Mouse (Mus musculus): Measurements from ENCODE around the gene F13a1.

The F13a1 gene

DNA sequence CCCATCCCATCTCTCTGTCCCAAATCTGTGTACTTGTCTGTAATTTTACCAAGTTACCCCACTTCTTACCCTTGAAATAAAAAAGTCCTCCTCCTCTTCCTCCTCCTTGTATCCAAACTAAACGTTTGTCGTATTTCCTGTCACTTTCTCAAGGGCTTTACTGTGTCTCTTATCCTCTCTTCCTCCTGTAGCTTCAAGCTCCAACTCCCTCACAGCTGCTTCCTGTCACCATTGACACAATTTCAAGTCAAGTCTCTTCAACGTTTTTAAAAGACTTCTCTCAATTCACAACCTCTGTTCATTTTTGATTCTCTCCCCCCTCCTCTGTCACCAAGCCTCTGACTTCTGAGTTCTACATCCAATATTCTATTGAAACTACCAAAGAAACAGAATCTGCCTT is at the start of gene F13a1:
Gene F13a1 (minus strand): TSS at position 119 of the 400 bp plus-strand sequence.
- no peak for DNase-seq (ENCODE audit: low spot score)

DNA sequence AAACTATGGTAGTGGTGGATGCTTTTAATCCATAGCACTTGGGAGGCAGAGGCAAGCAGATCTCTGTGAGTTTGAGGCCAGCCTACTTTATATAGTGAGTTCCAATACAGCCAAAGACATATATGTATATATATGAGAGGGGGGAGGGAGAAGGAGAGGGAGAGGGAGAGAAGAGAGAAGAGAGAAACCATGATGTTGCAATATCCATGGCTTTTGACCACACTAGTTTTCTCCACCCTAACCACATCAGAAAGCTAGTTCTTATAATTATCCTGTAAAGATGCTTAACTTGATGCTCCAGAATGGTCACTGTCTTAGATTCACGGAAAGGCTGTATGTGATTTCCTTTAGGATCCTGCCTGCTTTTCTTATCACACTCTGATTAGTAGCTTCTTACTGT is 41.6 kb upstream of the F13a1 start:
- DNase-seq (ENCODE audit: low spot score): no peak

GRCm38 (mm10) chr13:37089104-37089503 is 39.1 kb upstream of the F13a1 start:
- DNase-seq (ENCODE audit: low spot score): no peak

DNA sequence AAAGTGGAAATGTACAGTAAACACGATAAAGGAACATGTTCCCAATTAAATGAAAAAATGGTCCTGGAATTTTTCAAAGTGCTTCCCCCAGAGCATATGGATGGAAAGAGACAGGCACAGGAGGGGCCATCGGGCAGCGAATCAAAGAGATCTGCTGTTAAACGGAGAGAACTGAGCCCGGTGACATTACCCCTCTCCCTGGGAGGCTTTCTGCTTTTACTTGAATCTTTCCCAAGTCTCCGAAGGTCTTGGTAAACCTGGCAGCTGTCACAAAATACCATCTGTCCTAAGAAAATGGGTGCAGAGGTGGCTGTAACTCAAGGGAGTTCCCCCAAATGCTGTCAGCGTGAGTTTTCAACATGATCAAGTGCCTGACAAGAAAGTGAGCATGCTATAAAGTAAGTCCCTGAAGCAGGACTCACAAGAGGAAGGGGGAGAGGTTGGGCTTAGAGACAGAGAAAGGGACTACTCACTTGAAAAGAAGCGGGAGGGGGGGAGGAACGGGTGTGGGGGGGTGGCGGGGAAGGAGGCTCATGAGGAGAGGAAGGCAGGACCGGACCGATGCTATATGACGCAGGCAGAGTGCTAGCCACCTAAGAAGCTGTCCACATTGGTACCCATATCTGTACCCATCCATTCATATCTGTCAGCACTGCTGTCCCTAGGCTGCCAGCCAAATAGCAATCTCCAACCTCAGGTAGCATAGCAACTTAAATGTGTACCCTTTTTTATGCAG is 31.6 kb upstream of the F13a1 start:
- no peak for DNase-seq (ENCODE audit: low spot score)

DNA sequence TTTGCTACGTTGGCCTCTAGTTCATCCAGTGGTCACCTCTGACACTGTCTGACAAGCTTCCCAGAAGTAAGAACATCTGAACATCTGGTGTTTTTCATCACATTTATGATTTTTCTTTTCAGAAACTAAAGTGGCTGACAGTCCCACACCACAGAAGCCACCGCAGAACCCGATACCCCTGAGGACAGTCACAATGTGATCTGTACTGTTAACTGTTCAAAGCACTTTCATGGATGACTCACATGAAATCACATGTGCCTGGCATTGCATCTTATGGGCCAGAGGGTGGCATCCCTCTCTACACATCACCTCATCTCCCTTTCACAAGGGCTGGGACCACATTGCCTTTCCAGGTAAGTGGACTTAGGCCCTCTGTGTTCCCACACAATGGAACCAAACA is 21.3 kb upstream of the F13a1 start:
- DNase-seq (ENCODE audit: low spot score): no peak

DNA sequence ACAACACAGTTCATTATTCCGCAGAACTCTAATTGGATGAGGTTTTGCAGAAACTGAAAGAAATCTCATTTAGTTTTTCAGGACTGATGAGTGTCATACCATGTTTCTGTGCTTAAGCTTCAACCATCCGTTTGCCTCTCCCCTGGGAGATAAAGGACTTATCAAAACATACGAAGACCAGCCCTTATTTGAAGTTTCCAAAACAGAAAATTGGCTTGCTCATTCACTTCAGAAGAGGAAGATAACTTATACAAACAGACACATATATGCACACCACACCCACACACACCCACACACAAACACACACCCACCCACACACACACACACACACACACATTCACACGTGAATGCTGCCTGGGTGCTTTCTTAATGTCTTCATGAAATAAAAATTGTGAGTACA is 20.8 kb upstream of the F13a1 start:
- DNase-seq (ENCODE audit: low spot score): no peak

- DNase-seq (ENCODE audit: low spot score): no peak
Measured at GRCm38 (mm10) chr13:37060810-37061209, 10.8 kb upstream of the F13a1 start.

DNA sequence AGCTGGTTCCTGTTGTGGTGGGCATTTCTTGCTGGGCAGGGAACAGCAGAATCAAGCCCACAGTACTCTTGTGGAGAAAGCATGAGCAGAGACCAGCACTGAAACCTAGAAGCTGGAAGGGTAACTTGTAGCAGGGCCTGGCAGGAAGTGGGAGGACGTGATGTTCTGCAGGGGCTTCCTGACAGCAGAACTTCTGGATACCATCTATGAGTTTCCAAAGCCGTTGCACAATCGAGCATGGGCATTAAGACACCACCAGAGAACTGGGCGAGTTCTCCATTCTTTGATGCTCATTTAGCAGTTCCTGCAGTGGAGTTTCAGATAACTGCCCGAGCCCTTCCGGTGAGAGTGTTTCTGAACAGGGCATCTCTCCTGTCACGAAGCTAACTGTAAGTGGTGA is 6.6 kb upstream of the F13a1 start:
- DNase-seq (ENCODE audit: low spot score): no peak

GRCm38 (mm10) chr13:37049631-37050030 is 413 bp downstream of the F13a1 start:
- DNase-seq (ENCODE audit: low spot score): no peak

DNA sequence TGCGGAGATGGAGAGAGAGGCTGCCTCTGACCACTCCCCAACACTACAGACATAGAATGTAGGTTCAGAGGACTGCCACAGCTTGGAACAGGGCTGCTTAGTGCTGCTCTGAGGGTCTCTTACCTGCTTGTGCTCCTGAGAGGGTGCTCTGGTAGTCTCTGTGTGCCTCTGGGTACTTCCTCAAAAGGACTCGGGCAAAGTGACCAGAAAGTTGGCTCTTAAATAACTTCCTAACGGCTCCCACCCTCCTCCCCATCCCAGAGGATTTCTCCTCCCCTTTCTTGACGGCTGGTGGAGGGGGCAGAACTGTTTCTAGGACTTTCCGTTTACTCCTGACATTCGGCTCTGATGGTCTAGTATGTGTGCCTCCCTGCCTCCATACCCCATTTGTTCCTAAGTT is 1.0 kb downstream of the F13a1 start:
- DNase-seq (ENCODE audit: low spot score): no peak

DNA sequence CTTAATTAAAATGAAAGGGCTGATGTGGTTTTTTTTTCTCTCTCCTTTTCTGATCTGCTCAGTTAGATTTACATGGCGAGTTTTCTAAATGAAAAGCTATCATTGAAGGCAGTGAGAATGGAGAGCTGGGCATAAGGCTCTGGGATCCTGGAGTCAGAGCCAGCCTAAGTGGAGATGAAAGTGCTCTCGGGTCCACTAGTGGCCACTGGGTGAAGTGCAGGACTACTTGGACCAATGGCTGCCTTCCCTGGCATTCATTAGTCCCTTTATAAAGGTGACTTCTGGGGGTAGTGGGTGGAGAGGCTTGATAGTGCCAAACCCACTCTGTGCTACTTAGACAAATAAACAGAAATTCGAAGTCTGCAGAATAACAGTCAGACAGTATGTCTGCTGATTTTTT is 5.0 kb downstream of the F13a1 start:
- DNase-seq (ENCODE audit: low spot score): no peak

DNA sequence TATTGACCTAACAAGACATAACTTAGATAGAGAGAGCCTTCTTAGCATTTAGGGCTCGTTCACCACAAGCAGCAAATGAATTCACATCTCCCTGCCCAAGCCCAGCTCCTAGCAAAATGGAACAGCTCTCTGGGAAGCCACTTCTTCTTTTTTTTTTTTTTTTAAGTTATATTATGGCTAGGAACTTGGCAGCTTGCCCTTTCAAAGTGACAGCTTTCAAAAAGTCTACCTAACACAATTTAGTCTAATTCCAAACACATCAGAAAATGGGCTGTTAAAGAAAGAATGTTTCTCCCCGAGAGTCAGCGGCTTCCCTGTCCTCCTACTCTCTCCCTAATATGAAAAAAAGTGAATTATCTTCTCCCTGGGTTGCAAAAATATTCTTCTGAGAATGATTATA is 15.3 kb downstream of the F13a1 start:
- no peak for DNase-seq (ENCODE audit: low spot score)

GRCm38 (mm10) chr13:37025996-37026579 is 24.0 kb downstream of the F13a1 start:
- DNase-seq (ENCODE audit: low spot score): no peak

GRCm38 (mm10) chr13:37021575-37021974 is 28.5 kb downstream of the F13a1 start:
- no peak for DNase-seq (ENCODE audit: low spot score)

DNA sequence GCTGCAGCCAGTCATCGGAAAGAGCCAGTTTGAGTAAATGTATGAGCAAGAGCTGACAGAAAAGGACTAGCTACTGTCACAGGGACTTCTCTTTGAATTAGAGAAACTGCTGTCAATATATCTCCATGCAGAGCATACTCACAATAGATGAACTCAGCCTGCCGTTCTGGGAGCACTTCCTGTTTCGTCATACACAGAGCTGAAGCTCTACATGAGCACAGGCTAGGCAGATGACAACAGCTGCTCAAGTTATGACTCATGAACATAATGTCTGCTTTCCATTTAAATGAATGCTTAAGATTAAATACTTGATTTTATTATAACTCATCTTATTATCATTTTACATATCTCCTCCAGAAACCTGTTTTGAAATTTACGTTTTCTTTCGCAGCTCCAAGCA is 39.3 kb downstream of the F13a1 start:
- no peak for DNase-seq (ENCODE audit: low spot score)

GRCm38 (mm10) chr13:37006224-37006623 is 43.8 kb downstream of the F13a1 start:
- no peak for DNase-seq (ENCODE audit: low spot score)

- DNase-seq (ENCODE audit: low spot score): no peak
Measured at GRCm38 (mm10) chr13:36999210-36999705, 50.8 kb downstream of the F13a1 start.

GRCm38 (mm10) chr13:36993593-36993992 is 56.5 kb downstream of the F13a1 start:
- no peak for DNase-seq (ENCODE audit: low spot score)

DNA sequence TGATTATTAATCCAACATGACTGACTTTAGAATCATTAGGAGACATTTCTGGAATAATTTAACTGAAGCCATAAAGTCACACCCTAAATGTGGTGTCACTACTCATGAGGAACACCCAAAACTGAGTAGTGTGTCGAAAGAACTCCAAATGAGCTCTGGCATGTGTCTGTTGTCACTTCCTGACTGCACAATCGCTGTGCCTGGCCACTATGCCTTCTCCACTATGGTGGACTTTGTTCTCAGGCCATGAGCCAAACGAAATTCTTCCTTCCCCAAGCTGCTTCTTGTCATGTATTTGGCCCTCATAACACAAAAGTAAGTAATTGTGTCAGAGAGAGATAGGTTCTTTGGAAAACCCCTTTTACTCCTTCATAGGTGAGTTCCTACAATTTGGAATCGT is 61.7 kb downstream of the F13a1 start:
- DNase-seq (ENCODE audit: low spot score): no peak

DNA sequence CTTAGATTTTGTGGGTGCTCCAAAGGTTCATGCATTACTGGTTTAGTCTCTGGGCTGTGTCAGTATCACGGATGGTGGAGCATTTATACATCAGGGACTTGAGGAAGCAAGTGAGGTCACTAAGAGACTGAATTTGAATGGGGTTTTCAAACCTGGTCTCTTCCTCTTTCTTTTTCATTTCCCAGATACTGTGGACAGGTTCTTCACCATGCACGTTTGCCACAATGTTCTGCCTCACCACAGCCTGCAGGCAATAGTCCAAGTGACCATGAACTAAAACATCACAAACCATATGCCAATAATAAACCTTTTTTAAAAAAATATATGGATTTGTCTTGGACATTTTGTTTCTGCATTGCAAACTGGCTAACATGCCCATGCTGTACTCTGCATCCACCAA is 77.0 kb downstream of the F13a1 start:
- no peak for DNase-seq (ENCODE audit: low spot score)

DNA sequence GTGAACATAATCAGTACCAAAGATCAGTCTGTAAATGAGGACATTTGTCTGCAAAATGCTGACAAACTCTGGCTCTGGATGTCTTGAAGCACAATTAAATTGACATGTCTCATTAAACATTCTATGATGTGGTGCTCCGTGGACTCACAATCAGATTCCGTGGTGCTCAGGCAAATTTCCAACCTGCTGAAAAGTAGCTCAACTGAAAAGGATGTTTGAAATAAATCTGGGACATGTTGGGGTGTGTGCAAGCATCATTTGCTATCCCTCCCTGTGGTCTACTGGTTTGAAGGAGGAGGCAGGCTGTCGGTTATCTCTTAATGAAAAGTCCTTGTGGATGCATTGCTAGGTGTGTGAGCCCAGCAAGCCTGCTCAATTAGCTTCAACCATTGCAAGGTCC is 77.8 kb downstream of the F13a1 start:
- no peak for DNase-seq (ENCODE audit: low spot score)

GRCm38 (mm10) chr13:36962926-36963325 is 87.1 kb downstream of the F13a1 start:
- DNase-seq (ENCODE audit: low spot score): no peak

DNA sequence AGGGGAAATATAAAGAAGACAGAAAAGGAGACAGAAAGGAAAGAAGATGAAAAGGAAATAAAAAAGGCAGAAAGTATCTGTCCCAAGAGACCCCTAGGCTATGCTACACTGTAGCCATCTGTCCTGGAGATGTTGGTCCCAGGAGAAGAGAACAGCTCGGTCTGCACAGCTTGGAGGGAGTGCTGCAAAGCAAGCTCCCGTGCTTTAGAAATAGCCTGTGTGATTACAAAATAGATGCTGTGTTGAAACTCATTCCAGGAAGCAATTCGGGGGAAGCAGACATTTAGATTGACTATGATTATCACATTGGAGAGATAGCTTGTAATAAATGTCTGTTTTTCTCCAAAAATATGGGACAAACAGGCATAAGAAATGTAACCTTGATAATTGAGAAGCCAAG is 91.0 kb downstream of the F13a1 start:
- DNase-seq (ENCODE audit: low spot score): no peak

DNA sequence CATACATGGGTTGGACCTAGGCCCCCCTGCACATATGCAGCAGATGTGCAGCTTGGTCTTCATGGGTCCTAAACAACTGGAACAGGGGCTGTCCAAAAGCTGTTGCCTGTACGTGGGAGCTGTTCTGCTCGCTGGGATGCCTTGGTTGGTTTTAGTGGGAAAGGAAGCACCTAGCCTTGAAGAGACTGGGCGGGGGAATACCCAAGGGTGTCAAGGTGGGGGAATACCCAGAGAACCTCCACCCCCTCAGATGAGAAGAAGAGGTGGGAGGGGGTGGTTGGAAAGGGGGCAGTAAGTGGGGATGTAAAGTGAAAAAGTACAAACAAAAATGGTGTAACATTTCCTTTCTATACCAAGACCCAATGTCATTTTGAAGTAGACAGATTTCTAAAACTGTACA is 95.1 kb downstream of the F13a1 start:
- DNase-seq (ENCODE audit: low spot score): no peak

Data from ovary, adult 18-20 months (tissue).